Mouse (Mus musculus) liver, adult 2 months (tissue): ENCODE results near the gene Dnm3.

Experiments
- CTCF ChIP-seq: fragments of 200-500 bp; IDR thresholded peaks from 2 replicates; pipeline ENCODE4 v1.5.1; 2011; ENCODE audit warnings: low read depth, low read length, control low read depth
- POLR2A ChIP-seq: fragments of 200-500 bp; IDR thresholded peaks from 2 replicates; pipeline ENCODE4 v1.6.1; 2011; ENCODE audit warnings: low read length, control low read depth; ENCODE audit not compliant: insufficient read depth; ENCODE audit errors: extremely low read depth

GRCm38 (mm10) chr1:162011523-162012245, 466.1 kb downstream of the Dnm3 start:
- TF ChIP-seq CTCF, result no peak
- TF ChIP-seq POLR2A, result no peak
